Mouse (Mus musculus): ENCODE data around the gene Kmt5a.

DNA sequence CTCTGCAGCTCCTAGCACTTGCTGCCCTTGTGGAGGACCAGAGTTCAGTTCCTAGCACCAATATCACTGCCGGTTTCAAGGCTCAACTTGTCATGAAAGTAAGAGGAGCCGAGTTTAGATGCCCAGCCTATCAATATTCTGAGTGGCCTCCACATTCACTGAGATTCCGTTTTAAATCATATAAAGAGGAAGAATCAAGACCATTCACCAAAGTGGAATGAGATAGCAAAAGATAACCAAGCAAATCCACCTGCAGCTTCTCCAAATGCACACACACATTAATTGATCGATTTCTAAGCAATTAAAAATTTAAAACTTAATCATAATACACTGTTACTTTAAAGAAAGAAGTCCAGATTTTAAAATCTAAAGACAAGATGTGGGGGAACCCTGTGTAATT lies 42.0 kb downstream of the Kmt5a start:
- TF ChIP-seq MAX (IDR thresholded peaks at IDR 0.05; ENCODE audit: low read depth) (no peak), POLR2A (IDR thresholded peaks at IDR 0.05; ENCODE audit: insufficient read length, low read depth) (no peak), TCF12 (IDR thresholded peaks at IDR 0.05; ENCODE audit: insufficient read depth, poor library complexity, severe bottlenecking) (no peak), E2F4 (IDR thresholded peaks at IDR 0.05; ENCODE audit: insufficient read depth) (no peak), MYOD1 (IDR thresholded peaks at IDR 0.05; ENCODE audit: control insufficient read depth in 1 of 3, insufficient read length in 2 of 3, low read depth in 2 of 3) (no peak), SRF (IDR thresholded peaks at IDR 0.05; ENCODE audit: control insufficient read depth, insufficient read length, low read depth) (no peak)
